Mouse (Mus musculus) left cerebral cortex, postnatal 14 days (tissue): ENCODE data around the gene Mamdc4. TPM values are rescaled to one million over a fixed set of nuclear protein-coding genes. Genes with fewer than 3 reads are reported as not detected.

Source experiments
- DNase-seq, 2 experiments: peaks; one replicate each; pipeline ENCODE4 v3.0.0; 2021 to 2022; ENCODE audit warnings: low spot score in 2 of 2, mixed read lengths in 1 of 2
- intact Hi-C: fragments of 180-260 bp; cut with DNase I; formaldehyde crosslinking; loops from one replicate; pipeline ENCODE4 v1.15.1; 2025
- long read RNA-seq, 2 experiments: library from polyadenylated mRNA; stranded (forward); transcript quantifications; one replicate each; pipeline ENCODE4 v2.0.0; 2021
- total RNA-seq, 2 experiments: library from RNA; stranded (reverse); gene quantifications; 2 replicates each; pipeline ENCODE4 v1.2.3; 2021

Mamdc4 gene
- 1 to 10 TPM; 1.8 to 2.1 TPM for total RNA-seq
- long read RNA-seq, experiment 1 = 0 reads
- long read RNA-seq, experiment 2 = 0 reads

DNA sequence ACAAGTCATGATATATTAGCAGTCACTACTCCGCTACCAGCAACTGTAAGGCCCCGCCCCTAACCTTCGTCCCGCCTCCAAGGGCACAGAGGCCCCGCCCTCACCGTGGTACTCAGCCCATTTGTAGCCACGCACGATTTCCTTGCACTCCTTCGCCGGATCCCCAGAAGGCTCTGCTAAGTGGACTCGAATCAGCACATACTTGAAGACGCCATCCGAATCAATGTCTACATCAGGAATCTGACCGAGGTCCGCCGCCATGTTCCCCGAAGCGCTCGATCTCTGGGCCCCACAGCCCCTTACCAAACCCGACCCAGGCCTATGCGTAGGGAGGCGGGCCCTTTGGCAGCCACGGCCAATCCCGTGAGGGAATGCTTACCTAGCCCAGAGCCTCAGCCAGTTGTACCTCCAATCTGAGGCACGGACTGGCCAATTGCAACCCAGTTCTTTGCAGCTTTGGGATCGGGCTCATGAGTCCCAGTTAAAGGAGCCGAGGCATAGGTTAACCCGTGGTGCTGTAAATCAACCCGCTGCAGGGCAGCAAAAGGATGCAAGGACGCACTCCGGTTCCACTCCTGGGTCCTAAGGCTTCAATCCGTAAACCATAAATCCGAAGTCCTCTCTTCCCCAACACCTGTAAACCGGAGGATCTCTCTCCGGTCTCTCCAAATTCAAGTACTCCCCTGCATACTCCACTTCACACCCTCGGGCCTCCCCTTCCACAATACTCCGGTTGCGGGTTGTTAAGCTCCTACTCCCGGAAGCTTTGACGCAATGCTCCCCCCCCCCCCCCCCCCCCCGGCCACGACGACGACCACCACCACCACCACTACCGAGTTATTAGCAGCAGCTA lies at the start of gene Mamdc4, which contains the start of gene Phpt1:
Gene Mamdc4 (minus strand): TSS at position 267 of the 853 bp plus-strand sequence.
Gene Phpt1 (minus strand): TSS at position 646 of the 853 bp plus-strand sequence.
- peak; percentile 96 to 98 for DNase-seq
- intact Hi-C loops = no loop called here

DNA sequence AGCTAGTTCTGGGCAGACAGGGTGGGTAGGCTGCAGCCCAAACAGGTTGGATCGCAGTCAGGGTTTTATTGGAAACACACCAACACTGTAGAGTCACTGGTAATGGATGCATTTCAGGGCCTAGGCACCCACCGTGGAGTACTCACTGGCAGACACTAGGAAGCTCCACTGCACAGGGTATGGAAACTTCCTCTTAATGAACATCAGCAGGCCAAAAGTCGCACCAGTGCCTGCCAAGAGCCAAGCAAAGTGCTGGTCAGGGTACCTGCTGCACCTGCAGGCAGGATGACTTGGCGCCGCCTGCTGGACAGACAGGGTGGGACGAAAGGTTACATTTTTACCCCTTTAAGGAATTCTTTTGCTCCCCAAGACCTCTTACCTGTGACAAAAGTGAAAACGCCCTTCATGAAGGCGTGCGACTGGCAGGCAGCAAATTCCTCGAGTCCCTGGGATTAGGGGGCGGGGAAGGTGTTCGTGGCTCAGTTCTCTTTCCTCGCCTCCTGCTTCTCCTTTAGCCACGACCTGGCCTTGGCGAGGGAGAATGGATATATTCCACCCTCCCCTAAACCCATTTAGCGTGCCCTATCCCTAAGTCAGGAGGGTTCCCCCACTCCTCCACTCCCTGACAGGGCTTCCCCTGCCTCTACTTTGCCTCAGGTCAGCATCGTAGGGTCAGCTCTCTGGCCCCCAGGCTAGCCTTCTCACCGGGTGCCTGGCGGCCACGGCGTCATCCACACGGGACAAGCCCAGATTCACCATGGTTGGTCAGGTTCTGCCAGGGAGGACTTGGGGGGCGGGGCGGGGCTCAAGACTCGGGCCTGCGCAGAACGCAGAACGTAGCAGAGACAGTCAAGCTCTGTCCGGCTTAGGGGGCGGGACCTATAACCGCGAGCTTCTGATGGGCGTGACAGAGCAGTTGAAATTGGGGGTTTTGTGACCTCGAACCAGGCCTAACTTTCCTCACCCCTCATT lies 46.9 kb upstream of the Mamdc4 start, which contains the start of gene Tmem141:
Gene Tmem141 (minus strand): TSS at position 777 of the 972 bp plus-strand sequence.
- peak; percentile 85 to 89 for DNase-seq
- intact Hi-C loops = no loop called here

DNA sequence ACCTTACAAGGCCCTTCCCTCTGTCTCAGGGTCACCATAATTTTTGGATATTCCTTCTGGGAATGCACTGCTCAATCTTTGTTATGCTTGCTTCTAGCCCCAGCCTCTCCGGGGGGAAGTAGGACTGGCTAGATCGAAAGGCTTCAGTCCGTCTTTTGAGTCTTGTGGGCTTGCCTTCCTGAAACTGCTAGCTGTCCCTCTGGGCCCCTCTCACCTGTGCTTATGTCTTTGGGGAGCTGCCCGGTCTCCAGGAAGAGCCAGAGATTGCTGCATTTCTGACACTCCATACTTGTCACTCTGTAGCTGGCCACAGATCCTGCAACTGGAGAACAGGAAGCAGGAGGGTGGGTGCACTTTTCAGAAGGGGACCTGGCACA lies 46.2 kb upstream of the Mamdc4 start:
- intact Hi-C loops = no loop called here
- no peak for DNase-seq

DNA sequence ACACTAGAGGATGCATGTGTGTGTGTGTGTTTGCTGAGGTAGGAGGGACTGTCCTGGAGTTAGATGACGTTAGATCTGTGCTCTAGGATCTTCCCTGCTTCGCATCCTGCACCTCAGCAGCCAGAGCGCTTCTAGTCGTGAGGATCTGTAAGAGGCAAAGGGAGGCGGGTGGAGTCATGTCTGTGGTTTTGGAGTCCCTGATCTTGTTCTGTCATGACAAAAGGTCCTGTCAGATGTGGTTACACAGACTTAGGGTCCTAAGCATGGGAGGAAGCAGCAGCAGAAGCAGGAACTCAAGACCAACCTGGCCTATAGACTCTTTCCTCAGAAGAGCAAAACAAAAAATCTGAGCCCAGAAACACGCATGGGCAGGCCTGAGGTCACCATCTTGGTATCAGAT lies 45.7 kb upstream of the Mamdc4 start:
- intact Hi-C loops = no loop called here
- DNase-seq = no peak

DNA sequence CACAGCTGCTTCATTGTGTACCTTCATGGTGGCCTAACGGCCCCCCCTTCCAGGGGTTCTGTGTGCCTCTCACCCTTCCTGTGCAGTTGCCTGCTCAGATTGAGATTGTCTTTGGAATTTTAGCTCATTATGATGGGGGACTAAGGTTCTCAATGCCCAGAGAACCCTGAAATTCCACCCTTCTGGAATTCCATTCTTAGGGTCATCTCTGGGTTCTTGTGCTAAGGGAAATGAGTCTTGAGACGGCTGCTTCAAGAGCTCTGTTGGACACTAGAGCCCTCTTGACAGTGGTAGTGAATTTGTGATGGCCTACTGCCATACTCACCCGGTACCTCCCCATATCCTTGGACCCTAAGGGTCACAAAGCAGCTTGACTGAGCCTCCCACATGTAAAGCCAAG lies 42.9 kb upstream of the Mamdc4 start, which contains the start of gene Ccdc183:
Gene Ccdc183 (minus strand): TSS at position 101 of the 400 bp plus-strand sequence.
- DNase-seq = no peak
- intact Hi-C loops = no loop called here

DNA sequence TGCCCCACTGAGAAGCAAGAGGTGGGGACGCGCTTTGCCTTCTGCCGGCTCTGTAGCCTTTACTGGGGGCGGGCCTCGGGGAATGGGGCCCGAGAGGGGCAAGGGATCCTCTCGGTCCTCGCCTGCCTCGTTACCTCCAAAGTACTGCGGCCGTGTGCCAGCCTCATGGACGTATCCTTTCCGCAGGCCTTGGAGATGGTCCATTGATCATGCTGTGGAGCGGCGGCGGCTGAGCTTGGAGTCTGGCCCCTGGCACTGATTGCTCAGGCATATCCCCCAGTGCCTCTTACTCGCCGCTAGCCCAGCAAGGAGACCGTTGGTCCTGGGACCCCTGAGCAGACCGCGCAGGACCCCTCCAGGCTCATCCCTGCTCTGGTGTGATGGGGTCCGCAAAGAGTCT lies 41.8 kb upstream of the Mamdc4 start:
- DNase-seq = no peak
- intact Hi-C loops = no loop called here

DNA sequence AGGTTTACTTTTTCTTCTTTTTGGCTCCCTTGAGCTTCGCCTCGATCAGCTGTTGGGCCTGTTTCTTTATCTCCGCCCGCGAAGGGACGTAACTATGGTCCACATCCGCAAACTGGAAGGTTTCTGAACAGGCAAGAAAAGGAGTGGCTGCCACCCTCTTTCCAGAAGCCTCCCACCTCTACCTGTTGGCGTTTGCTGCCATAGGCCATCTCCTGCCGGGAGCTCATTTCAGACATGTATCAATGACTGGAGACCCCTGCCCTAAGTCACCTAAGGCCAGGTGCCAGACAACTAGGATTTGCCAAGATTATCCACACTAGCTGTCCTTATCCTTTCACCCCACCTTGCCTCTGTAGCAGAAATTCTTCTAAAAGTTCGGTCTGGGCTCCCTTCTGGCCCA lies 34.0 kb upstream of the Mamdc4 start:
- no peak for DNase-seq
- intact Hi-C loops = no loop called here

DNA sequence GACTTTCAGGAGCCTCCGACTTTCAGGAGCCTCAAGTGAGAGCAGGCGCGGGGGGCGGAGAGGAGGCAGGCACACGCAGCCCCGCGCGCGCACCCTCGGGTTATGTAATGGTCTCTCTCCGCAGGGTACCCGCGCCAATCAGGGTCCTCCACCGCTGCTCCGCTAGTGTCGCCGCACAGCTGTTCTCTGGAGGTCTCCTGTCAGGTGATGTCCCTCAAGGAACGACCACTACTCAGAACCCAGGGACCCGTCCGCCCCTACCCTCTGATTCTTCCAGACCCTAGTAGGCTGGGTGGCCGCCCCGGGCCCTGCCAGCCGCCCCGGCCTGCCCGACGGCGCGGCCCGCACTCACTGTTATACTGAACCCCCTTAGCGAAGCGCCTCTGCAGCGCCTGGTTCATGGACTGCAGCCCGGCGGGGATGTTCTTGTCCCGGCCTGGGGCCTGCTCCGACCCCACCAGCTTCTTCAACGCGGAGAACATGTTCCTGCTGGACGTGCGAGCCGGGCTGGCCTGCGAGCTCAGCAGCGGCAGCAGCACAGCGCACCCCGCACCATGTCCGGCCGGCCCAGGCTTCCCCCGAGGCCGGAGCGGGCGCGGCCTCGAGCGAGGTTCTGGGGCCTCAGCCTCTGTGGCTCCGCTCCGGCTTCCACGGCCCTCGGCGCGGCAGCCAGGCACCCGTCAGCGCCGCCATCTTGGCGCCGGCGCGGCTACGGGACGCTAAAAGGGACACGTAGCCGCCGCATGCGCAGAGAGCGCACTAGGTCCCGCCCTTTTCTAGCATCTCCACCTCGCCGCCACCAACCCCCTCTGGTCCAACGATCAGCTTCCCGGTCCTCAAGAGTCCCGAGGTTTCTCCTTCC lies 33.3 kb upstream of the Mamdc4 start, which contains the start of gene Rabl6:
Gene Rabl6 (minus strand): TSS at position 761 of the 862 bp plus-strand sequence.
- intact Hi-C loops = no loop called here
- DNase-seq = peak; percentile 89 to 91

DNA sequence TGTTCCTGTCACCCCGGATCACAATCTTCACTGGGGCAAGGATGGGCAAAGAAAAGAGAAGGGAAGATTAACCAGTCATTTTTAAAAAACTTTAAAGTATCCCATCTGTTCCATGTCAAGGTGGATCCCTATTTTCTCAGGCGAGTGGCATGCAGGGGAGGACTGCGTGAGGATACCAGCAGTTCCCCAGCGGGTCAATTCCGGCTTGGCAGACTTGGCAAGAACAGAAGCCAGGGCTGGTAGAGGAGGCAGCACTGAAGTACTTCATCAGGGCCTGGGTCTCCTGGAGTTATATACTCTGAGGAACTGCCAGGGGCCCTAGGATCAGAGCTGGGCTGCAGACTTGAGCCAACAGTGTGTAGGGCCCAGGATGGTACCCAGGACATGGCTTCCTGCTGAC lies 27.9 kb upstream of the Mamdc4 start:
- DNase-seq = no peak
- intact Hi-C loops = no loop called here

DNA sequence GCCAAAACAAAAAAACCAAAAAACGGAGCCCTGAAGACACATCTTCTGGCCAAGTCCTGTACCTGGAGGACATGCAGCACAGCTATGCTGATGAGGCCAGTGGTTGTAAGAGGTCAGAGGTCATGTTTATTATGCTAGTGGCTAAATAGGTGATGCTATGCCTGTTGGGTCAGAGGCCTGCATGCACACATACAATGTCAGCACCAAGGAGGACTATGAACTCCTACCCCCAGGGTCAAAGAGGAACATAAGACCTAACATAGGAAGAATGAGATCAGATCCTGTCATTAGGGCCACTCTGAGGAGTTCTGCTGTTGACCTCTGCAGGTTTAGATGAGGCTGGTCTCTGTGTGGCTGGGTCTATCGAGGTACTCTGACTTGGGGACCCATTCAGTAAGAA lies 25.4 kb upstream of the Mamdc4 start:
- intact Hi-C loops = no loop called here
- DNase-seq = no peak

DNA sequence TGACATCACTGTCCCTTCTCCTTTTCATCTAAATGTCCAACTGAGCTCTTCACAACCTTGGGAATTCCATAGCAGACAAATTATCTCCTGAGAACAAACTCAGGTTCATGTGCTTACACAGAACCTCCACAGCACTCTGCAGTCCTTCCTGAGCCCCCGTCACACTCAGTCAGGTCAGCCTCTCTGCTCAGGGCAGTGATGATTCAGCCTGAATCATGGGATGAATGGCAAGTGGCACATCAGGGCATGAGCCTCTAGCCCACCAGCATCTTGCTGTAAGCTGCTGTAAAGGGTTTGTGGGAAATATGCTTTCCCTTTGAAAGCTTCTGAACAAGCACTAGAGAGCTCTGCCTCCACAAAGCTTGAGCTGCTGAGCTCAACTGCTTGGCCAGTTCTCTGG lies 24.1 kb upstream of the Mamdc4 start:
- intact Hi-C loops = no loop called here
- no peak for DNase-seq

DNA sequence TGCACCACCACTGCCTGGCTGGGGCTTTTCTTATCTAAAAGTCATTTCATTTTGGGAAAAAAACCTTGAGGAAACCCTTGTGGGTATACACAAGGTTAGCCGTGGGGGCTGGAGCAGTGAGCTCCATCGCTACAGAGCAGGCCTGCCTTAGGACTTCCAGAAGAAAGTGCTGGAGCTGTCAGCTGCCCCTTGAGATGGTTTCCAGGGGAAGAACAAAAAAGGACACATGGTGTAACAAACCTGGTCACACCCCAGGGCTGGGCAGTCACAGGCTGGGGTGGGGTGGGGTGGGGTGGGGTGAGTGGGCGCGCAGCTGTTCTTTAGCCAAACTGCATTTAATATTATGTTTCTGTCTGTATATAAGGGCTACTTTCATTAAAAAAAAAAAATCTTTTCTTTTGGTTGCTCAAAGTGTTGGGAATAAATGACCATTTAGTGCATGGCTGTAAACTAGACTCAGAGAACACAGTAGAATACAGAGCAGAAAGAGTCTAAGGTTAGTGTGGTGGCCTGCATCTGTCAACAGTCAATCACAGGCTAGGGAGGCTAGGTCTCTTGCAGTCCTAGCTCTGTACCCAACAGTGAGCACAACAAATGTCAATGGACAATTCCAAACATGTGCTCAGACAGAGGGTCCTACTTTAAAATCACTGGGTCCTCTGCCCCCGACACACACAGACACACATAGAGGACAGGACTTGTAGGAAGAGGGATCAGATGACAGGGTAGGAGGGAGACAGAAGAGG lies 22.3 kb upstream of the Mamdc4 start:
- intact Hi-C loops = no loop called here

DNA sequence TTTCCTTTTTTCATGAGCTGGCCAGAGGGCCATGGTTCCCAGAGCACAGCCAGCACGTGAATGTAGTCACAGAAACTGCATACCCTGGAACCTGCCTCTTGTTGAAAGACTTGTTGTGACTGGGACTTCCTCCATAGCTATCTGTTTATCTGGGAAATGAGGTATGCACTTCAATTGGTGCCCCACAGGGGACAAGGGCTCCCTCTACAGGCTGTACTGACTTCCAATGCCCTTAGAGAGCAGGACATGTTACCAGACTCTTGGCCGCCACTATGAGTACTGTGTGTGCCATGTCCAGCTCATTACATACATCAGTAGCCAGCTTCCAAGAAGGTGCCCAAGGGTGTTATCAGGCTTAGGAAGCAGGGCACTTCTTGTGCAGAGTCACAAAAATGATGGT lies 17.2 kb upstream of the Mamdc4 start:
- DNase-seq = peak; percentile 45 to 50
- intact Hi-C loops = no loop called here

More for the DNA sequence above, 22.3 kb upstream of the Mamdc4 start:
- no peak for DNase-seq

DNA sequence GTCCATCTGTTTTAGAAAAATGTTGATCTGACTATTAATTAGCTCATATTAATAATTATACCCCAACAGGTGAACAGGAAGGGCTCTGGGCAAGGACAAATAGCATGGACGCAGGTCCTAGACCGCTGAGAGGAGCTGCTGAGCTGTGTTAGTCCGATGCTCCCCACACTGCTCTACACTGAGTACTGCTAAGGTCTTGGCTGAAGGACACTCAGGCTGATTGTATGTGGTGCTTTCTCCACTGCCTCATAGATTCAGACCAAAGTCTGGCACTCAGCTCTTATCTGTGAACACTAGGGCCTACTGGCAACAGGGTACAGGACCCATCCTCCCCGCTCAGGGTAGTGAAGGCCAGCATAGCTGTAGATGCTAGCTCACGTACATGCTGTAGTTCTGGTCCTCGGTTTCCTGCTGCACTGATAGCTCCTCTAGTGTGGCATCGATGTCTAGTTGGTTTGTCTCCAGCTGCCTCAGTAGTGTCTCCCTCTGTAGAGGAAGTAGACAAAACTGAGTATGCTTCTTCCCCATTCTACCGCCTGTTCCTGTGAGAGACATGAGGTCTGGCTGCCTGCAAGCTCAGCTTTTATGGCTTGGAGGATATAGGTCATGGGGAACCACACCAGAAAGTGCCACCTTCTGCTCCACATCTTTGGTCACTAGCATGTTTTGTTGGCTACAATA lies 13.7 kb upstream of the Mamdc4 start:
- intact Hi-C loops = no loop called here

DNA sequence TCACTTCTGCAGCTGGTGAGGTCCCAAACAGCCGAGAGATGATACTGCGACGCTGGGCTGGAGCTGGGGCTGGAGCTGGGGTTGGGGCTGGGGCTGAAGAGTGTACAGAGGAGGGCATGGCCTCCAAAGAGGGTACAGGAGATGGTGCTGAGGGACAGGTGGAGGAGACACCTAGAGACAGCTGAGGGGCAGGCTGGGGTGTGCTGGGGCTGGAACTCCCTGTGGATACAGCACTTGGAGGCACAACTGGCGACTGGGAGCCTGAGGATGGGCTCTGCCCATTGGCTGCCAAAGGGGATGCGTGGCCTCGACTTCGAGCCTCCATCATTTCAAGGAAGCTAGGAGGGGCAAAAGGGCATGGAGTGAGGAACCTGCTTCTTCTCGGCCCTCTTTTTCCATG lies 12.6 kb upstream of the Mamdc4 start:
- no peak for DNase-seq
- intact Hi-C loops = no loop called here

More for the DNA sequence above, 13.7 kb upstream of the Mamdc4 start:
- peak in 1 of 2 experiments; percentile 47 for DNase-seq

DNA sequence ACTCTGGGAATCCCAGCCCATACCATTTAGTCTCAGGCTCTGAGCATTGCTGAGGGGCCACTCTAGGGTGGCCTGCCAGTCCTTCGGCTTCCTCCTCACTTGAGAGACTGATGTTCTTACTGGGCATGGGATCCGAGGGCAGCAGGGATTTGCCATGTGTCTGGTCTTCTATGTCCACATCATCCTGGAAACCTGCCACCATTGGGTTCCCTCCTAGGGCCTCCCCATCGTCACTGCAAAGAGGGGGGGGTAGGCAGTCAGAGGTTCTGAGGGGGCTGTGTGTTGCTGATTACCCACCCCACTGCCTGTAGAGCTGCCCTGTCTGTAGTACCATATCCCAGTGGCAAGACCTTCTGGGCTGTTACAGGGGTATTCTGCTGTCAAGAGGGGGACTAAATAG lies 11.0 kb upstream of the Mamdc4 start:
- no peak for DNase-seq
- intact Hi-C loops = no loop called here

DNA sequence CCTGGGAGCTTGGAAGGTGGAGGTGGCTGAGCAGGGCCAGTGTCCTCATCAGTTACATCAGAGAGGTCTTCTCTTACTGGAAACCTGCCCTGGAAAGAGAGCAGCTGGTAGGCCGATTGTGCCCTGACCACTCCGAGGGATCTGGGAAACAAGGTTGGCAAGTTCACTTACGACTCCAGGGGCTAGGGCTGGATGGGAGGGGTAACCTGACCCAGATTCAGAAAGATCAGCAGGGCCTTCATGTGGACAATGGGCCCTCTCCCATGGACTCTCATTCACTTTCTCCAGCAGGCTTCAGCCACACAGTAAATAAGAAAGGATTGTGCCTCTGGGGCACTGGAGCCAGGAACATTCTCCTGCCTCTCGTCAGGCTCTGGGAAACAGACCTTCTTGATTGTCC lies 10.2 kb upstream of the Mamdc4 start:
- intact Hi-C loops = no loop called here
- DNase-seq = no peak

DNA sequence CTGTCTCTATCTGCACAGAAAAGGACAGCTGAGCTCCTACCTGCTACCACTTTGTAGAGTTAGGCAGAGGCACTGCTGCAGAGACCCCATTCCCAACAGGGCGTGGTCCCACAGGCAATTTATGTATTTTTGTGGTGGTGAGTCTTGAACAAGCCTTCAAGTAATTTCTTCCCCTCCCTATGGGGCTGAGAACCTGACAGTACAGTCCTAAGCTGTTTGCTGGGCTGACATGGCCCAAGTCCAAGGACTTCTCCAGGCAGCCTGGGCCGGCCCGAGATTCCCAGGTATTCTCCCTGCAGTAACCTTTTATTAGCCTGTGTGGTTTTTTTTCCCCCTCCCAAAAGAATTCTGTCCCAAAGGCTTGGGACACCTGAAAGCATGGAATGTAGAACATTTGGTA lies 9.5 kb upstream of the Mamdc4 start:
- intact Hi-C loops = no loop called here
- no peak for DNase-seq
